Mouse (Mus musculus): ENCODE measurements around the gene Dnah9.

The Dnah9 gene

GRCm38 (mm10) chr11:66167801-66168651, at the start of gene Dnah9:
Dnah9 (minus strand) TSS chr11:66168551.
- peak; percentile 72 to 82 for DNase-seq (ENCODE audit: low spot score in 2 of 2)

- peak in 1 of 2 experiments; percentile 38 for DNase-seq (ENCODE audit: low spot score in 2 of 2)
These were observed 20.4 kb upstream of the Dnah9 start for GRCm38 (mm10) chr11:66188627-66189287.

DNA sequence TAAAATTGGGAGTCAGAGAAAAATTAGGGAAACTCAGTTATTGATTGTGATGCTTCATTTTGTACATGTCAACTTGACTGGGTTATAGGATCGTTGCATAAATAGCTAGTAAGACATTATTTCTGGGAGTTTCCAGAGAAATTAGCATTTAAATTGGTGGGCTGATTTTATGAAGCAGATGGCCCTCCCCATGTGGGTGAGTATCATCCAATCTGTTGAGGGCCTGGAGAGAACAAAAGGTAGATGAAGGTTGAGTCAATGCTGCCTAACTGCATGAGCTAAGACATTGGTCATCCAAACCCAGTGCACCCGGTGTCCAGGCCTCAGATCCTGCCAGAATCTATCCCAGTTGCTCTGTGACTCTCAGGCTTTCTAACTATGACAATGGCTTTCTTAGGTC, 19.8 kb upstream of the Dnah9 start:
- DNase-seq (ENCODE audit: low spot score in 2 of 2): no peak

- no peak for DNase-seq (ENCODE audit: low spot score in 2 of 2)
These were observed 9.4 kb upstream of the Dnah9 start for GRCm38 (mm10) chr11:66177781-66178180.

GRCm38 (mm10) chr11:66164022-66164421, 4.3 kb downstream of the Dnah9 start:
- no peak for DNase-seq (ENCODE audit: low spot score in 2 of 2)

DNA sequence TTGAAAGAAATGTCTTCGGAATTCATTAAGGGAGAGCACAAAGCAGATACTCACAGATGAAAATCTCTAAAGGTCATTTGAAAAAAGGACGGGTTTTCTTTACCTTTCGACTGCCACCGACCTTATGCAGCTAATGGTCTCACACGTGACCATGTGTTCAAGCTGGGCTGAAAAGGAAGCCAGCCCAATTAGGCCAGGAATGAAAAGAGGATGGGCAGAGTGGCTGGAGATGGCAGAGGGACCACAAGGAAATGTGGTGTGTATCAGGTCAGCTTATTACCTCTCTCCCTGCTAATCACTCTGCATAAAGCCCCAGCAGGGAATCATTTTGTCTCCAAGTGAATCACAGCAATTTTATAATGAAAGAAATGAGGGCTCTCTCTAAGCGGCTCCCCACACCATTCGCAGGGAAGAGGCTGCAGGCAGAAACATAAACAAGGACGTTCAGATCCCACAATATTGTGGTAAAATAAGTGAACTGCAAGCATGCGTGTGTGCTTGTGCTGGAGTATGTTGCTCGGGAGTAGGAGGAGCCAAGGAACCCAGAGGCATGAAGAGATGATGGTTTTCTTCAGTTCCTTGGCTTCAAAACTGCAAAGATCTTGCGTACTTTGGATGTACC, 27.6 kb downstream of the Dnah9 start:
- DNase-seq (ENCODE audit: low spot score in 2 of 2): no peak

DNA sequence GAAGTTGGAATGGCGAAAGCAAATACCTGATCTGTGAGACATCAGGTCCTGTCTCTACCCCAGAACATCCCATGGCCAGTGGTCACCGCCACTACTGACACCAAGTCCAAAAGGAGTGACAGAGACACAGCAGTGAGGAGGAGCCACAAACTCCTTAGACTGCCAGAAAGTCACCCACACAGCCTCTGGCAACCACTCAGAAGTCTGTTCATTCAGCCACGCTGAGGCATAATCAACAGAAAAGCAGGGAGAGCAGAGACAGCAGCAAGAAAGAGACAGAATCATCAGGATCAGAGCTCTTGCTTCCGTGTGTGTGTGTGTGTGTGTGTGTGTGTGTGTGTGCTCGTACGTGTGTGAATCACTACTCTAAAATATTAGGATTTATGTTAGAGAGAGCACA, 33.5 kb downstream of the Dnah9 start:
- DNase-seq (ENCODE audit: low spot score in 2 of 2): peak in 1 of 2 experiments; percentile 20

- no peak for DNase-seq (ENCODE audit: low spot score in 2 of 2)
These were observed 42.2 kb downstream of the Dnah9 start for GRCm38 (mm10) chr11:66126150-66126549.

DNA sequence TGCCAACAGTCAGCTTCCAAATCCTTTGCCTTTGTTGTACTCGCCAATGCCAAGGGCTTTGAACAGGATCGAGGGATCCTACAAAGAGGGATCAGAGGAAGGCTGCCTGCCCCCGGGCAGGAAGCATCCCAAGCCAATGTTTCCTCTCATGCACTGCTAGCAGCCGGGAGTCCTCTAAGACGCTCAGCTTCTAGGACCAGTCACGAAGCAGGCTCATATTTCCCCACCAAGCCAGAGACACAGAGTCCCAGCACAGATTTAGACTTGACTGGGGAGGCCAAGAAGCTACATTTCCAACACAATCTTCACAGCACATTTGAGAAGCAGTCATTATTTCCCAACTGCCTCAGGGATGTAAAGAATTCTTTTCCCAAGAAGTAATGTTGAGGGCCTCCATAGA, 43.9 kb downstream of the Dnah9 start:
- DNase-seq (ENCODE audit: low spot score in 2 of 2): no peak

GRCm38 (mm10) chr11:66122017-66122416, 46.3 kb downstream of the Dnah9 start:
- DNase-seq (ENCODE audit: low spot score in 2 of 2): peak; percentile 51 to 72

GRCm38 (mm10) chr11:66083663-66084254, 84.6 kb downstream of the Dnah9 start:
- no peak for DNase-seq (ENCODE audit: low spot score in 2 of 2)

GRCm38 (mm10) chr11:66072921-66073320, 95.4 kb downstream of the Dnah9 start:
- DNase-seq (ENCODE audit: low spot score in 2 of 2): no peak

DNA sequence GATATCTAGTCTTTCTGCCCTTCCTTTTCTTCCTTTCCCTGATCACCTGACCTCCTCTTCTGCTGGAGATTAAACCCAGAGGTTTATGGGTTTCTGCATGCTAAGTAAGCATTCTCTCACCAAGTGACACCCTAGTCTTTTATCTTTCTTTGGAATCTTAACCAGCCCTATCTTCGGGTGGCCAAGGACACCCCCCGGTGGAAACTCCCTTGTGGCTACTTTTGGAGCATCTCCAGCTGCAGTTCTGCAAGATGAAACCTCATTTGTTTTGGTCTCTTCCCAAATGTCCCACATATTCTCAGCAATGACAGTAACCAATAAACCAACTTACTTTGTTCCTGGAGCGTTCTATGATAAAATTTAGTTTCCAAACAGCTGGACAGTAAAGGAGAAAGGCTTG, 109.4 kb downstream of the Dnah9 start:
- no peak for DNase-seq (ENCODE audit: low spot score in 2 of 2)

- no peak for DNase-seq (ENCODE audit: low spot score in 2 of 2)
These were observed 117.1 kb downstream of the Dnah9 start for GRCm38 (mm10) chr11:66051294-66051693.

GRCm38 (mm10) chr11:66049146-66049545, 119.2 kb downstream of the Dnah9 start:
- no peak for DNase-seq (ENCODE audit: low spot score in 2 of 2)

GRCm38 (mm10) chr11:66046594-66047193, 121.7 kb downstream of the Dnah9 start:
- peak in 1 of 2 experiments; percentile 23 for DNase-seq (ENCODE audit: low spot score in 2 of 2)

- DNase-seq (ENCODE audit: low spot score in 2 of 2): no peak
These were observed 124.7 kb downstream of the Dnah9 start for GRCm38 (mm10) chr11:66043635-66044034.

DNA sequence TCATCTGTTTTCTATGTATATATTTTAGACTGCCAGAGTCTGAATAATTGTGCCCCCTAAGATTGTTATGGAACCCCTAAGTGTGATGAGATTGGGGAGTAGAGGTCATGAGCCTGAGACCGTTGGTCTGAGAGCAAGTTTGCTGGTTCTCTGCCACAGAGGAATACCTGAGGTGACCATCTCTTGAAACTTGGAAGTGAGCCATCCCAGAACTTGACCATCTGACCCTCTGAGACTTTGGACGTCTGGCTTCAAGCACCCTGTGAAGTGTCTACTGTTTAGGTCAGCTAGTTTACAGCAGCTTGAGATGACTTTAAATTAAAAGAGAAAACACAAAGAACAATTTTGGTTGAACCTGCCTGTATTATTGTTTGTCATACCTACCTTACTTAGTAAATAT, 125.8 kb downstream of the Dnah9 start:
- DNase-seq (ENCODE audit: low spot score in 2 of 2): no peak

DNA sequence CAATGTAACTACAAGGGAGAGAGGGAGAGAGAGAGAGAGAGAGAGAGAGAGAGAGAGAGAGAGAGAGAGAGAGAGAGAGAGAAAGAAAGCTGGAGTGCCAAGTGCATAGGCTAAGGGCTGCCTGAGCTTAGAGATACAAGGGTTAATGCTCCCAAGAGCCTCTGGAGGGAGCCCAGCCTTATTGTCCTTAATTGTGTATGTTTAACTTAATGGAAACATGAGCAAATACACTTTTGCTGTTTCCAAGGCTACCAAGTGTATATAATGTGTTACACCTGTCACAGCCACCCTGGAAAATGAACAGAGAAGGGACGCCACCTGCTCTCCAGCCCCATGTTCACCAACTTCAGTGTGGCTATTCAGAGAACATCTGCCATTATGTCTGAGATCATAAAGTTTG, 142.6 kb downstream of the Dnah9 start:
- no peak for DNase-seq (ENCODE audit: low spot score in 2 of 2)

- no peak for DNase-seq (ENCODE audit: low spot score in 2 of 2)
These were observed 192.5 kb downstream of the Dnah9 start for GRCm38 (mm10) chr11:65975871-65976270.

DNA sequence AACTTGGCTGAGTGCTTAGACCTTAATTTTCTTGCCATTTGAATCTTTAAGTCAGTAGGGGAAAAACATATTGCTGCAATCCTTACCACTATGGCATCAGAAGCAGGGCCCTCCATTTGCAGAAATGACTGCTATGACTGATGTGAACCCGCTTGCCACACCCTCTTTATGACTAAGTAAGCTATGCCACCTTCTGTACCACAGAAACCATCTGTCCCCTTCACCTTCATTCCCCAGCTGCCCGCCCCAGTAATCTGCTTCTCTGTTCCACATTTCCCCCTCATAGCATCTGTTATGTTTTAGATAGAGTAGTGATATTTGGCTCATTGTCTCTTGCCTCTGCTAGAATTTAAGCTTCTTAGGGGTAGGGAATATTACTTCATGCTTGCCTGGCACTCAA, 237.6 kb downstream of the Dnah9 start:
- DNase-seq (ENCODE audit: low spot score in 2 of 2): no peak

GRCm38 (mm10) chr11:65930359-65930758, 238.0 kb downstream of the Dnah9 start:
- no peak for DNase-seq (ENCODE audit: low spot score in 2 of 2)
